Mouse (Mus musculus) neural tube, embryonic 13.5 days (tissue): ENCODE data around the gene Ddx3x. TPM values are rescaled to one million over a fixed set of nuclear protein-coding genes. Genes with fewer than 3 reads are reported as not detected.
"Not testable (repeated sequence)": the region's sequence is repeated elsewhere in the genome, so short reads cannot be mapped to it uniquely, and the experiment has no call there.

Source experiments
- ATAC-seq: fragments of 200-750 bp; cut with Nextera tagmentation; 2 replicates; pipeline ENCODE4 v1.8.0; 2017; ENCODE audit warnings: low read depth, mild to moderate bottlenecking, moderate TSS enrichment, moderate library complexity
- H3K27ac ChIP-seq: fragments of 300-500 bp; sonication (generic); replicated peaks from 2 replicates; pipeline ENCODE4 v1.5.1; 2015; ENCODE audit warnings: moderate library complexity, mild to moderate bottlenecking, inconsistent platforms
- H3K27me3 ChIP-seq: fragments of 300-500 bp; sonication (generic); 2 replicates; pipeline ENCODE4 v1.6.1; 2015; ENCODE audit warnings: mild to moderate bottlenecking, inconsistent platforms
- H3K36me3 ChIP-seq: fragments of 300-500 bp; sonication (generic); 2 replicates; pipeline ENCODE4 v1.6.1; 2015; ENCODE audit warnings: mild to moderate bottlenecking, inconsistent platforms
- H3K4me1 ChIP-seq: fragments of 300-500 bp; sonication (generic); replicated peaks from 2 replicates; pipeline ENCODE4 v1.6.1; 2015; ENCODE audit warnings: inconsistent platforms
- H3K4me2 ChIP-seq: fragments of 300-500 bp; sonication (generic); 2 replicates; pipeline ENCODE4 v1.6.1; 2015; ENCODE audit warnings: inconsistent platforms, mild to moderate bottlenecking, moderate library complexity
- H3K4me3 ChIP-seq: fragments of 300-500 bp; sonication (generic); 2 replicates; pipeline ENCODE4 v1.5.1; 2015; ENCODE audit warnings: mild to moderate bottlenecking, inconsistent platforms
- H3K9ac ChIP-seq: fragments of 300-500 bp; sonication (generic); 2 replicates; pipeline ENCODE4 v1.6.1; 2015; ENCODE audit warnings: moderate library complexity, mild to moderate bottlenecking, inconsistent platforms
- H3K9me3 ChIP-seq: fragments of 300-500 bp; sonication (generic); 2 replicates; pipeline ENCODE4 v1.6.1; 2016; ENCODE audit warnings: inconsistent platforms
- WGBS: fragments of 180-500 bp; shearing (Covaris S2); methylation state at CpG from one replicate; pipeline ENCODE4 v1.1.7; 2015; 5-methylcytosine and 5-hydroxymethylcytosine counted together
- polyA plus RNA-seq: library from polyadenylated mRNA; unstranded; fragments of >200 nt; fragmentation: Nextera tagmentation; extraction: Ambion mirVana; gene quantifications from 2 replicates; pipeline ENCODE4 v1.2.1, GENCODE M21; 2015

Gene Ddx3x
- polyA plus RNA-seq, 1 experiment from 2014 or later = 107 TPM

DNA sequence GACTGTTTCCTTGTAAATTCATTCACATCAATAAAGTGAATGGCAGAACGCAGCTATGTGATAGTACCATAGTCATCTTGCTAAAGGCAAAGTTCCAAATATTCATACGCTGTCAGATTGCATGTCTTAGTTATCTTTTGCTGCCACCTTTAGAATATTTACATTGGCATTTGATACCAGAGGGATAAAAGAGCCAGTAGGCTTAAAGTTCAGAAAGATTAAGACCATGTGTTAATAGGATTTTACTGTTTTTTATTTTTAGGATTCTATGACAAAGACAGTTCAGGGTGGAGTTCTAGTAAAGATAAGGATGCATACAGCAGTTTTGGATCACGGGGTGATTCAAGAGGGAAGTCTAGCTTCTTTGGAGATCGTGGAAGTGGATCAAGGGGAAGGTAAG is 5.0 kb downstream of the Ddx3x start:
- Histone ChIP-seq H3K9ac (no peak overlapping the region), H3K27me3 (no peaks in the 10 kb centered on the region), H3K36me3 (peaks cover 52% of the 10 kb centered on the region), H3K27ac (no peak overlapping the region), H3K4me1 (peaks cover 28% of the 10 kb centered on the region), H3K4me3 (no peak overlapping the region), H3K9me3 (no peaks in the 10 kb centered on the region), H3K4me2 (no peak overlapping the region)
- WGBS = 91% methylated on average over 4 of the region's 4 CpGs
- no peak for ATAC-seq

- Histone ChIP-seq H3K4me1 (no peaks in the 10 kb centered on the region), H3K4me2 (no peak overlapping the region), H3K4me3 (no peak overlapping the region), H3K27ac (no peak overlapping the region), H3K36me3 (peaks cover 31% of the 10 kb centered on the region), H3K9me3 (no peaks in the 10 kb centered on the region), H3K9ac (no peak overlapping the region), H3K27me3 (no peaks in the 10 kb centered on the region)
- ATAC-seq = no peak; the same call in 1 of the 2 replicates
- 55% methylated on average over 6 of the region's 6 CpGs for WGBS
Observed at GRCm38 (mm10) chrX:13294505-13295228, 13.9 kb downstream of the Ddx3x start.

- H3K36me3 ChIP-seq = peaks cover 27% of the 10 kb centered on the region
- no peak overlapping the region for H3K4me2 ChIP-seq
- H3K4me3 ChIP-seq = no peak overlapping the region
- no peak overlapping the region for H3K9ac ChIP-seq
- H3K27me3 ChIP-seq = no peaks in the 10 kb centered on the region
- H3K9me3 ChIP-seq = no peaks in the 10 kb centered on the region
- no peak overlapping the region for H3K27ac ChIP-seq
- H3K4me1 ChIP-seq = no peaks in the 10 kb centered on the region
- no peak; the same call in 1 of the 2 replicates for ATAC-seq
Observed at GRCm38 (mm10) chrX:13295229-13295571, 14.4 kb downstream of the Ddx3x start.

DNA sequence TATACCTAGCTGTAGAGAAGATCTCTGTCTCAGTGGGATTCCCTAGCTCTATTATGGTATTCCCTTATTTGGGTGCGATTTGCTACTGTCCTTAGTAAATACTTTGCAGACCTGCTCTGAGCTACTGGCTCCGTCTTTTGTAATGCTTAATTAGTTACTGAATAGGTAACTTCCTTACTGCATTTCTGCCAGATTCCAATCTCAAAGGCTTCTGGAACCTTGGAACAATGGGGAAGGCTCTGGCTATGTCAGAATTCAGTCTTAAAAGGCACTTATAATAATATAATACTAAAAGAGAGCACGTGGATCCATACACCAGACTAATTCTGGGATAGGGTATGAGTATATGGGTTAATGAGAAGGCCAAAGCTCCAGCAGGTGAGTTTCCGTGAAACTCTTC is 15.5 kb downstream of the Ddx3x start:
- H3K4me2 ChIP-seq, H3K9ac ChIP-seq, ATAC-seq, H3K27ac ChIP-seq, H3K27me3 ChIP-seq, H3K4me1 ChIP-seq, H3K9me3 ChIP-seq, H3K4me3 ChIP-seq: not testable (repeated sequence)
- peaks cover 17% of the 10 kb centered on the region for H3K36me3 ChIP-seq
- 33% methylated on average over 4 of the region's 4 CpGs for WGBS

- Histone ChIP-seq H3K36me3 (no peaks in the 10 kb centered on the region), H3K9me3 (no peaks in the 10 kb centered on the region), H3K9ac (no peak overlapping the region), H3K27ac (no peak overlapping the region), H3K4me1 (no peaks in the 10 kb centered on the region), H3K4me2 (no peak overlapping the region), H3K4me3 (no peak overlapping the region), H3K27me3 (peaks cover 4% of the 10 kb centered on the region; the same call in 1 of the 2 replicates)
- WGBS = 81% methylated on average over 3 of the region's 3 CpGs
- no peak for ATAC-seq
Observed at GRCm38 (mm10) chrX:13306190-13306589, 25.4 kb downstream of the Ddx3x start.

- no peak overlapping the region for H3K4me2 ChIP-seq
- H3K9me3 ChIP-seq = no peaks in the 10 kb centered on the region
- ATAC-seq = no peak
- H3K9ac ChIP-seq = no peak overlapping the region
- WGBS = 83% methylated on average over 4 of the region's 4 CpGs
- no peak overlapping the region for H3K27ac ChIP-seq
- no peaks in the 10 kb centered on the region for H3K36me3 ChIP-seq
- no peak overlapping the region for H3K4me3 ChIP-seq
- H3K4me1 ChIP-seq = no peaks in the 10 kb centered on the region
- H3K27me3 ChIP-seq = peaks cover 4% of the 10 kb centered on the region; the same call in 1 of the 2 replicates
Observed at GRCm38 (mm10) chrX:13311396-13311795, 30.6 kb downstream of the Ddx3x start.

GRCm38 (mm10) chrX:13329611-13330010 is 48.8 kb downstream of the Ddx3x start:
- H3K27ac ChIP-seq = no peak overlapping the region
- H3K4me3 ChIP-seq = no peak overlapping the region
- H3K4me2 ChIP-seq = no peak overlapping the region
- H3K9me3 ChIP-seq = no peaks in the 10 kb centered on the region
- no peaks in the 10 kb centered on the region for H3K36me3 ChIP-seq
- no peak overlapping the region for H3K9ac ChIP-seq
- WGBS = 81% methylated on average over 7 of the region's 7 CpGs
- no peak for ATAC-seq
- H3K27me3 ChIP-seq = peaks cover 3% of the 10 kb centered on the region
- no peaks in the 10 kb centered on the region for H3K4me1 ChIP-seq

Other genes starting within 250 kb of the Ddx3x start
- gene Usp9x, start 209.5 kb upstream of the Ddx3x start, polyA plus RNA-seq = 32.6 and 32.9 TPM in 2 replicates
- gene Nyx, start 185.1 kb downstream of the Ddx3x start, polyA plus RNA-seq = 0.07 and 0.17 TPM in 2 replicates